ENCODE assay signal across 9 mouse cellular contexts in the genomic region with DNA sequence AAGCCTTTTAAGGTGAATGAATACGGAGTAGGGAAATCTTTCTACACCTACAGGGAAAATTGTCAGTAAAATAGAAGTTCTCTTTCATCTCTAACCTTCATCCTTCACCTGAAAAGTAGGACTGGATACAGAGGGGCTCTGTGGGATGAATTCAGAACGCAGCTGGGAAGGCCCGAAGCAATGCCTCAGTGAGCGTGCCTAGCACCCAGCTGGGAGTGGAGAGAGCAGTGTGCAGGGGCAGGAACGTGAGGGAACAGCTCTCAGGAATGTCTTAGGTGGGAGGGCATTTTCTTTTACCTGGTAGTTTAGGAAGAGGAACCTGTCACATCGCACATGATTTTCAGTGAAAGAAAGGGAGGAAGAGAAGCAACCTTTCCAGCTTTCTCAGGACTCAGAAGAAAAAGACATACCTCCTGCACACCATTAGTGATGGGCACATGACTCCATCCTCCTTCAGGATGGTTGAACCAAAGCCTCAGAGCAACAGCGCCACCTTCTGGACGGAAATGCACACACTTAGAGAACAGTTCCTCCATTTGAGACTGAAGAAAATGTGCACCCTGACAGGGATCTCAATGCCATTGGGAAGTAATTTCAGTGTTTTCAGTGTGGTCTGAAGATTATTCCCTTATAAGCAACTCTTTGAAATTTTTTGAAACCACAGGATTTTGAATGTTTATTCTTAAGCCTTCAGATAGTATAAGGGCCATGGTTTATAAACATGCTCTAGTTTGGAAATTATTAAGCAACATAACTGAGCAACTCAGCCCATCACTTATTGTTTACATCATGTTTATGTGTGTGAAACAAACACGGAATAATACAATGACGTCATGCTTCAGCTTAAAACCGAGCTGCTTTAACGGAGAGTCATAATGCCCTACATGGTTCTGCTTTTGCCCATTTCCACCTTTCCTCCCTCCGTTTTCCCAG.
DNase-seq lines count a peak whose midpoint lies in the region; ATAC-seq lines count a peak whose summit lies in the region.
"Had no signal": no experiment of that assay in that cellular context is flagged by ENCODE, and none has a peak within 500 bp of the region (broad histone marks: within the 10 kb centered on the region; RNA-seq: fewer than 3 reads in every experiment).

No protein-coding gene starts in this region.

- peak; percentile 81 for ATAC-seq in forebrain, embryonic 16.5 days
- peak; percentile 87 for ATAC-seq in hindbrain, embryonic 12.5 days (ENCODE audit: low FRiP score)
- ATAC-seq in megakaryocyte, adult 5-6 weeks (ENCODE audit: poor library complexity, severe bottlenecking): no peak

- H3K4me1 ChIP-seq in forebrain, embryonic 16.5 days (replicated peaks; ENCODE audit: control insufficient read depth, insufficient read depth, low read length): no peaks in the 10 kb centered on the region
- no peaks in the 10 kb centered on the region for H3K4me1 ChIP-seq in hindbrain, embryonic 12.5 days
- H3K4me1 ChIP-seq: megakaryocyte, embryonic 14.5 days had no signal

- H3K9ac ChIP-seq in forebrain, embryonic 16.5 days (replicated peaks; ENCODE audit: low read depth, low read length): no peak overlapping the region
- no peak overlapping the region for H3K9ac ChIP-seq in hindbrain, embryonic 12.5 days

- H3K27me3 ChIP-seq in forebrain, embryonic 16.5 days (replicated peaks; ENCODE audit: control insufficient read depth, insufficient read depth, low read length): no peaks in the 10 kb centered on the region; the same call in 1 of the 2 replicates
- H3K27me3 ChIP-seq in hindbrain, embryonic 12.5 days: no peaks in the 10 kb centered on the region
- H3K27me3 ChIP-seq: megakaryocyte, embryonic 14.5 days had no signal

- H3K4me2 ChIP-seq in forebrain, embryonic 16.5 days (ENCODE audit: low read length): no peak overlapping the region
- H3K4me2 ChIP-seq in hindbrain, embryonic 12.5 days (replicated peaks): no peak overlapping the region

- no peak overlapping the region for H3K27ac ChIP-seq in forebrain, embryonic 16.5 days (ENCODE audit: low read length)
- no peak overlapping the region for H3K27ac ChIP-seq in hindbrain, embryonic 12.5 days

- H3K36me3 ChIP-seq in forebrain, embryonic 16.5 days (ENCODE audit: control insufficient read depth, insufficient read depth): no peaks in the 10 kb centered on the region
- H3K36me3 ChIP-seq in hindbrain, embryonic 12.5 days: no peaks in the 10 kb centered on the region

- H3K4me3 ChIP-seq in forebrain, embryonic 16.5 days (replicated peaks; ENCODE audit: low read length): no peak overlapping the region
- no peak overlapping the region for H3K4me3 ChIP-seq in hindbrain, embryonic 12.5 days
- H3K4me3 ChIP-seq: megakaryocyte, embryonic 14.5 days had no signal

- 29% methylated on average over 13 of the region's 13 CpGs for WGBS in forebrain, embryonic 16.5 days
- 30% methylated on average over 13 of the region's 13 CpGs for WGBS in hindbrain, embryonic 12.5 days

- DNase-seq in R1 (ENCODE audit: low read depth, low spot score): peak; percentile 81
- peak; percentile 40 to 56 for DNase-seq in cerebellum, adult 18-20 months
- peak; percentile 15 to 71 for DNase-seq in layer of hippocampus, adult 8-10 months (ENCODE audit: low spot score in 2 of 2)
- DNase-seq in lung, postnatal 25 days (ENCODE audit: low spot score): peak; percentile 77
- DNase-seq in right cerebral cortex, adult 2 months (ENCODE audit: low spot score in 2 of 2): peak; percentile 80 to 81

- no peaks in the 10 kb centered on the region for H3K9me3 ChIP-seq in forebrain, embryonic 16.5 days (ENCODE audit: control insufficient read depth, low read length)
- H3K9me3 ChIP-seq in hindbrain, embryonic 12.5 days (replicated peaks): no peaks in the 10 kb centered on the region
- H3K9me3 ChIP-seq: megakaryocyte, embryonic 14.5 days had no signal
